Mouse (Mus musculus) regulatory T cell (primary cell): Measurements from ENCODE around the gene Olfr461.
"Not testable (repeated sequence)": the region's sequence is repeated elsewhere in the genome, so short reads cannot be mapped to it uniquely, and the experiment has no call there.

Source experiments
- in situ Hi-C: fragments of 300-600 bp; cut with MboI, MseI; formaldehyde crosslinking; loops from one replicate; pipeline ENCODE4 v1.15.1; 2025; ENCODE audit warnings: high pct_unique_total_duplicates

The Olfr461 gene

DNA sequence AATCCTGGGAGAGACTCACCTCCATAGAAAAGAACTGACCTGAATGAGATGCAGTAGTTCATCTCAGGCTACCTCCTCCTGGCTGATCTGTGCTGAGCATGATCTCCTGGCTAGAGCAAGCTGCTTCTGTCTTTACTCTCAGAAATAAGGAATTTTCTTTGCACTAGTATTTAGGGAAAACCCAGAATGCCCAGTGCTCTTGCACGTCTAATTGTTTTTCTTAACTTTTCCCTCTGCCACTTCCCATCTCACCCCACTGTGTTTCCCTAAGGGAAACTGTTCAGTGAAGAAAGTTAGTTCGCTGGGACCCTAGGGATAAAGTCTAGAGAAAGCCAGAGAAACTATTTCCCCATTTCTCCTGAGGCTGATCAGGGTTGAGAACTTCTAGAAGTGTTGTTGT is at the start of gene Olfr461:
Gene Olfr461, minus strand, starts transcription at position 101 of the 400 bp plus-strand sequence.
- in situ Hi-C loops, result no loop called here

GRCm38 (mm10) chr6:40598546-40598945 is 43.7 kb upstream of the Olfr461 start:
- in situ Hi-C loops, result not testable (repeated sequence)

DNA sequence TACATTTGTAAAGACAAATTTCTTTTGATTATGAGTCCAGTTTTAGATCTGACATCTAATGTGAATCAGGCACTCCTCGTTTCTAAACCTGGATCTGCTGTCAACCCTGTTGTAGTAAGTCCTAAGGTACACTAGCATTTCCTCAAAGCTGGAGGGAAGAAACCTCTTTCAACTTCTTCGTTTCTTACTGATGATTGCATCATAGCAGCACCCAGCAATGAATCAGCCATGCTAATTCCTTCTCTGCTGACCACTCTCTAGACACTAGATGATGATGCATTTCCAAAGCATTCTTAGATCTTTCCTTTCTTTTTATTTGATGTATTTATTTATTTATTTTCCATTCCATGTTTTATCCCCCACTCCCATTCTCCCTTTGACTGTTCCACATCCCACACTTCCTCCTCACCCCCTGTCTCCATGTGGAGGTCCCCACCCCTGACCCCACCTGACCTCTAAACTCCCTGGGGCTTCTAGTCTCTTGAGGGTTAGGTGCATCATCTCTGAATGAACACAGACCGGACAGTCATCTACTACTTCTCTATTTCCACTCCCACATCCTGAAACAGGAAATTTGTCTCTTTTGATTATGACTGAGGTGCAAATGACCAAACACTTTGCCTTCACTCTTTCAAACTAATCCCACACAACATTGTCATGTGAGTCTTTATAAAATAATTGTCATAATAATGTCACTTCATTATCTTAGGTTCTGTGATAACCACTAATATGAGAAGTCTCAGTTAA is 40.1 kb upstream of the Olfr461 start:
- in situ Hi-C loops, result no loop called here

GRCm38 (mm10) chr6:40588346-40588745 is 33.5 kb upstream of the Olfr461 start:
- in situ Hi-C loops, result no loop called here

DNA sequence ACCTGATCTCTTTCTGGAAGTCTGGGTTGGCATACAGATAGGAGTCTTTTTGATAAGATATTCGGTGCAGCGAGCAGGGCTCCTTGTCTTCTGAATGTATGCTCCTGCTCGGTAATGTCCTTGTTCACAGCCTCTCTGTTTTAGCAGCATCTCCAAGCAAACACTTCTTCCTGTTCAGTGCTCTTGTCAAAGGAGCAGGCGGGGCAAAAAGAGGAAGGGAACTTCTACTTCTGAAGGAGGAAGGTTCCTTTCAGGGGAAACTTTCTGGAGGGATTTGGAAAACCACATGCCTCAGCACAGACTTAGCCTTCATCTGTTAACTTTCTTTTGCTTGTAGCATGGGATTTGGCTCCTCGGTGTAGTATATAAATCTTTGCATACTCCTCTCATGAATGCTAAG is 30.8 kb upstream of the Olfr461 start, which contains the start of gene Clec5a:
Gene Clec5a, minus strand, starts transcription at position 177 of the 400 bp plus-strand sequence.
- in situ Hi-C loops, result no loop called here

GRCm38 (mm10) chr6:40584336-40584735 is 29.5 kb upstream of the Olfr461 start:
- in situ Hi-C loops, result no loop called here

DNA sequence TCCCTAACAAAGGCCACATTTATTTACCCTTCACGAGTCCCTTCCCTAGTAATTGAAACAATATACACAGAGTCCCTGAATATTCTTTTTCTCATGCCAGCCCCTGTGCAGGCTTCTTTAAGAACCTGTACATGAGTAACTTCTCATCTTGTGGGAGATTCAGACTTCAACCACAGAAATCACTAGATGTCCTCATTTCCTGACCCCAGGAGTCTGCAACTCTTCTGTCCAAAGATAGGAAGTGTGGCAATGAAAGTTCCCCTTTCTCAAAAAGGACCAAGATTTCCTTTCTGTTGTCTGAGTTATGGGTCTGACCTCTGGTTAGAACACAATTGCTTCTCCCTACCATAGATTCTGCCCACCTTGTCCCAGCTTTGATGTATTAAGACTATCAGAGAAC is 21.5 kb upstream of the Olfr461 start:
- in situ Hi-C loops, result no loop called here

DNA sequence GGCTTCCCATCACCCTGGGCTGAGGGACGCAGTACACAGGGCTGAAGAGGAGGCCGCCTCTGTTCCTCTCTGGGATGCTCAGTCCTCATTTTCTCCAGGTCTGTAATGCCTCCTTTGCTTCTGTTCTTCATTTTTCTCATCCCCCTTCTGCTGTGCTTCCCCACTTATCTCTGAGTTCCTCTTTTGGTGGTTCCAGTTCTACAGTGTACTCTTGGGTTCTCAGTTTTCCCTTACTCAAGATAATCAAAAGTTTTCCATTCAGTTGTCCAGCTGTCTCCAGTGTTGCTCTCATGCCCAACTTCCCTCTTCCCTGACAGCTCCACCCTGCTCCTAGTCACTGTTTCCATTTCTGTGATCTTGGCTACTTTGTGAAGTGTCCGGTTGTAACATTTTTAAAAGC is 18.8 kb upstream of the Olfr461 start:
- in situ Hi-C loops, result no loop called here

DNA sequence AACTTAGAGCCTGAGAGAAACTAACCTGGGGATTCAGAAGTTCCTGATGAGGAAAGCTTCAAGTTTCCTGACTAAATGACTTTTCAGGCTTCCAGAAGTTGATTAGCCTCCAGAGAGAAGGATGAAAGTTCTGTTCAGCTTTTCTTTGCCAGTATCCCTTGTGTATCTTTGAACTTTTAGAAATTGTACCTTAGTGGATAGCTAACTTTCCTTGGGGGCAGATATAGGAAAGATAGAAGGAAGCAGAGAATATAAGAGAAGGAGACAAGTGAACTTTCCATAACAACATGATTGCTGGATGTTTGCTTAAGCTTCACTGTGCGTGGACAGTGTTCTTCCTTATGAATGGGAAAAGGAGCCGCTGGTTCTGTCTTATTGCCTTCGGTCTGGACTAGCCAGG is 14.3 kb upstream of the Olfr461 start, which contains the start of gene Olfr460:
Gene Olfr460, plus strand, starts transcription at position 301 of the 400 bp plus-strand sequence.
- in situ Hi-C loops, result no loop called here

DNA sequence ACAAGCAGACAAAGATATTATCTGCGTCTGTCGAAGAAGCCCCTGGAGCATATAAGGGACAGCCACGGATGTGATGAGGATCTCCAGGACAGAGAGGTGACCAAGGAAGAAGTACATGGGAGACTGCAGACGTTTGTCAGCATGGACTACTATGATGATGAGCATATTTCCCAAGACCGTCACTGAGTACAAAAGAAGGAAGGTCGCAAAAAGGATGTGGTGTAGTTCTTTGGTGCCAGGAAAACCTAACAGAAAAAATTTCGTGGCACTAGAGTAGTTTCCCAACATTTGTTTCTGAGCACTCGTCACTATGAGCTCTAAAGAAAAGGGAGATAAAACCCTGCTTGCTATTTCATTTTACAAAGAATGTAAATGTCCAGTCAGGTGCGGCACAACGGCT is 10.2 kb downstream of the Olfr461 start:
- in situ Hi-C loops, result no loop called here

GRCm38 (mm10) chr6:40519408-40519807 is 35.4 kb downstream of the Olfr461 start, which contains the start of gene Prss37:
TSS of gene Prss37 (minus strand) at chr6:40519508.
- in situ Hi-C loops, result no loop called here

DNA sequence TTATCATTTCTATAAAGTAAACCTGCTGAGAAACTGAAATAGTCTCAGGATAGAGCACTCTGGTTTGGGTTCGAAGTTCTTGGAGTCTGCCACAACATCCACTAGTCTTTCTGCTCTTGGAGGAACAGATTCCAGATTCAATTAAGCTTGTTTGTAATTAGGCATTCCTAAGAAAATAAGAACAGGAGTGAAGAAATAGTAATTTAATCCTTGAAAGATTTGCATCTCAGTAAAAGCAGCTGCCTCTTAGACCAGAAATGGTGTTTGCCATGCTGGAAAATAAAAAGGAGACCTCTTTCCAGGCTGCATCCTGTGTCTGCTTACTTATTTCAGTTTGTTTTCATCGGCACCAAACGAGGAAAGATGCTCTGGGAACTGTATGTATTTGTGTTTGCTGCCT is 61.6 kb downstream of the Olfr461 start, which contains the start of gene Tas2r108:
Gene Tas2r108, plus strand, starts transcription at position 301 of the 400 bp plus-strand sequence.
- in situ Hi-C loops, result no loop called here
